Mouse (Mus musculus) kidney, adult 2 months (tissue): ENCODE data around the gene Syt1.

Experiments
- CTCF ChIP-seq: fragments of 200-500 bp; conservative IDR thresholded peaks from 2 replicates; pipeline ENCODE4 v1.5.1; 2011; ENCODE audit warnings: low read depth, mild to moderate bottlenecking, control low read depth, low read length, moderate library complexity, mixed read lengths; ENCODE audit not compliant: insufficient read depth, insufficient read length
- POLR2A ChIP-seq: fragments of 200-500 bp; IDR thresholded peaks from one replicate; pipeline ENCODE4 v1.6.1; 2011; ENCODE audit warnings: low read depth, low read length, control low read depth

GRCm38 (mm10) chr10:108531641-108532040 lies 479.1 kb downstream of the Syt1 start:
- no peak for TF ChIP-seq CTCF
- no peak for TF ChIP-seq POLR2A
